Mouse (Mus musculus) ovary, postnatal 36 days (tissue): ENCODE data around the gene Cgnl1.

ENCODE experiments used
- DNase-seq: peaks from one replicate; pipeline ENCODE4 v3.0.0; 2022; ENCODE audit warnings: low spot score, mixed read lengths

The Cgnl1 gene

DNA sequence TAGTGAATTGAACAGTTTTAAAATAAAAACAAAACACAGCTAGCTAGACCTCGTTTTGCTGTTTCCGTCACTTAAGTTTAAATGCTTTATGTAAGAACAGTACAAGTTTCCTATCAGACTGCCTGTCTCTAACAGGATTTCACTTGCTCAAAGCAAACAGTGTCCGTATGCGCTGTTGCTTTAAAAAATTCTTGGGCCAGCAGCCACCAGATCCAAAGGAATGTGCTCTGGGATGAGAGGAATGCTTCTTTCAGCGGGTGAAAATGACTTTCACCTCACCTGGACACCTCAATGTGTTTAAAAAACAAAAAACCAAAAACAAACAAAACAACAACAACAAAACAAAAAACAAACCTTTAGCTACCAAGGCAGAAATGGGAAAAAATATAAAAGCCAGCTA lies 54.4 kb downstream of the Cgnl1 start:
- no peak for DNase-seq

DNA sequence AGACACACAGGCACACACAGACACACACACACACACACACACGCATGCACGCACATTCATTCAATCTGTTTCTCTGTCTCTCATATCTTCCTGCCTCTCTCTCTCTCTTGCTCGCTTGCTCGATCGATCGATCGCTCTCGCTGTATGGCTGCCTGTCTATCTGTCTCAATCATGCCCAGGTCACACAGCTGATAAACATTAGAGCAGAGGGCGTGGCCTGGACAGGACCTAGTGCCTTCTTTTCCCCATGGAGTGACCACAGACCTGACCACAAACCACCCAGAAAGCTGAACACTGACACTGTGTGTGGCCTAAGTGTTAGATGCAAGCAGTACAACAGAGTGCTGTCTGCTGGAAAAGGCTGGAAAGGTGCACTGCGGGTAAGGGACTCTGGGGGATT lies 60.6 kb downstream of the Cgnl1 start:
- no peak for DNase-seq

DNA sequence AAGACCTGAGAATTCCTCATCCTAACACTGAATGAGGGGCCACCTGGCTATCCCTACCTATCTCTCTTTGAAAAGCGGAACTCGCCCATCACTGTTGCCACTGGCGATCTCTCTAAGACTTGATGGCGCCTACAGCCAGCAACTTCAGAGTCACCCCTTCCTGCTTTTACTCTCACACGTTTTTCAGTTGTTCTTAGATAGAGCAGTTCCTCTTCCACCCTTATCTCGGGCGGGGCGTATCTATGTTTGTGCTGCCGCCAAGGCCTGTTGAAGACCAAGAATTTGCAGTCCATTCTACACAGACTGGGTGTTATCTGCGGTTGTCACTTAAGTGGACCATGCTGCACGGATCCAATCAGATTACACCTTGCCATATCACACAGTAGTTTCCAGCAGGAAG lies 62.2 kb downstream of the Cgnl1 start:
- peak; percentile 18 for DNase-seq

DNA sequence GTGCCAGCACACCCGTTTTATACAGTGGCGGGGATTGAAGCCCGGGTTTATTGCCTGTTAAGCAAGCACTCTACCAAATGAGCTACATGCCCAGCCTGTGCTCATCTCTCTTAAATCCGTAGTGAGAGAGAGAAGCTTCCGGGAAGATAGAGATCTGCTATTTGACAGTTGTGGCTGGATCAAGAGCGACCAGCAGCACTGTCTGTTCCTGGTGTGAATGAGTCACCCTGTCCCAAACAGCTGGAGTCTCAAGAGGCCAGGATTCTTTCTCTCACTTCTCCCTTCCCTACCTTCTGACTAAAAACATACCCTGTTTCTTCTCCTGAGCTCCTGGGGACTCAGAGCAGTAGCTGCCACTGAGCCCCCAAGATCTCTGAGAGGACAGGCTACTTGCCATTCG lies 63.4 kb downstream of the Cgnl1 start:
- no peak for DNase-seq

DNA sequence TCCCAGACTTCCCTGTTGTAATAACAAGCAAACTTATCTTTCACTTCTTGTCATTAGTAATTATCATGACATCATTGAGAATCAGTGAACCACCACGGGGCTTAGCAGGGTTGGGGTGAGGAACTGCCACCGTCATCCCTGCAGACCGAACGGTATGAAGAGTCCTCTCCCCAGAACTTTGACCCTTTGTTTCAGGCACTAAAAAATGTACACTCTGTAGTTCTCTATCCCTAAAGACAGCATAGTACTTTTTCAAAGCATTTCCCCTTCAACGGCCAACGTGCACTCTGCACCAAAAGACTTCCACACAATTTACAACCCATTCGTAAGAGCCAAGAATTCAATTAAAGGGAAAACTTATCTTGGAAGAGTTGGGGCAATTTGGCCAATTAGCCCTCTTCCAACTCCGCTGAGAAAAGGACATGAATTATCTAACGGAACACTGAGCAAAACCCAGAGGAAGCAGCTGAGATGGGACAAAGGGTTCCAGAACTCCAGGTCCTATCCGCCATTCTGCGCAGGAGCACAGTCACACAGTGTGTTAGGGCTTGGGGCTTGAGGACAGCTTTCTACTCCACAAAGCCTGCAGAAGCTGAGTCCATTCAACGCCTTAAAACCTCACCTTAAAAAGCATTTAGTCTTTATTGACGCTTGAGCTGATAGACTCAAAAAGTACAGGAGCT lies 66.9 kb downstream of the Cgnl1 start:
- DNase-seq: no peak

DNA sequence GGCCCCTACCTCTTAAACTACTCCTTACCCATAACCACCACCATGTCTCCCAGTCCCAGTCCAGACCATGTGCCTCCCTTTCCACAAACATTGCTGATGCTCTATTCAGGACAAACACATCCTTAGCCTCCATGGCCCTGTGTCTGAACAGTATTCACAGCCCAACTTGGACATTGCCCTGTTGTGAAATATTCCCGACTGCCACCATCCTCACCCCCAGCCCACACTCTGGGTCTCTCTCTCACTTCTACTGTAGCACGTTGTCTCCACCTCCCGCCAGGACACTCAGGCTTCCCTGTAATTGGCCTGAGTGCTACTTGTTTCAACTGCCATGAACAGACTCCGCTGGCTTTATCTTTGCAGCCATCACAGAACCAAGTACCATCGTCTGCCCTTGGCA lies 72.3 kb downstream of the Cgnl1 start:
- no peak for DNase-seq

DNA sequence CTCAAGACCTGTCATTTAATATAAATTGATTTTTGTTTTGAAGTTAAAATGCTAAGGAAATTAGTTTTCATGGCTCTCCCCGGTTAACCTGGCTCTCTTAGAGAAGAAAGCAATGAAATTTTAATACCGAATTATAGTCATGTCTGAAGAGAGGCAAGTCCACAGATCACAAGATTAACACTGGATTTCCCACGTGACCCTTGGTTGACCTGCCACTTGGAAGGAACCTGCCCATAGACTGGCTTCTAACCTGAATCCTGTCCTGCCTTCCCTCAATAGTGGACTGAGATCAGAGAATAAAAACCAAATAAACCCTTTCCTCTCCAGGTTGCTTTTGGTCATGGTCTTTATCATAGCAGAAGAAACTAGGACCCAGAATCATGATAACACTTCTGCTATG lies 73.3 kb downstream of the Cgnl1 start:
- DNase-seq: no peak

DNA sequence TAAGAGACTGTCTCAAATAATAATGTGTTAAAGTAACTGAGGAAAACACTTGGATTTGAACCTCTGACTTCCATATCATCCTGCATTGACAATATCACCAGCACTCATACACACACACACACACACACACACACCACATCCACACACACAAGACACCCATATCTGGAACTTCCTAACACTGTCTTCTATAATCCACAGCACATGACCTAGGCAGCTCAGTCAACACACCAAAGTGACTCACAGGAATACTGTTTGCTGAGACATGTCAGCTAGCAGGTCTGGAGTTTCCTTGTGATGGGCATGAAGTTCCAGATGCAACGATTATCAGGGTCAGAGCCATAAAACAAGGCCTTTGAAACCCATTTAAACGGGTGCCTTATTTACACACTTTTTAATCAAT lies 74.2 kb downstream of the Cgnl1 start:
- no peak for DNase-seq

DNA sequence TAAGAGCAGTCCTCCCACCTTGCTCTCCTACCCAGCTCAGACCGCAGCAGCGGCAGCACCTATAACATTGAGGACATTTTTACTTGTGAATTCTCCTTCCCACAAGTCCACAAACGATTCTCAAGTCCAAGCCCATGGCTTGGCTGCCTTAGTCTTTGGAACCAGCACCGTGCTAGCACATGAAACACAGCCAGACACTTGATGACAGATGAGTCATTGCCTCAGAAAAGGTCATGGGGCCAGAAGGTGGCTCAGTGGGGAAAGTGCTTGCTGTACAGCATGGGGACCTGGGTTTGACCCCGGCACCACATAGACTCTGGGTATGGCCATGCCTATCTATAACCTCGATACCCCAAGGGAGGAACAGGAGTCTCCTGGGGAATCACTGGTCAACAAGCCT lies 74.6 kb downstream of the Cgnl1 start:
- no peak for DNase-seq

DNA sequence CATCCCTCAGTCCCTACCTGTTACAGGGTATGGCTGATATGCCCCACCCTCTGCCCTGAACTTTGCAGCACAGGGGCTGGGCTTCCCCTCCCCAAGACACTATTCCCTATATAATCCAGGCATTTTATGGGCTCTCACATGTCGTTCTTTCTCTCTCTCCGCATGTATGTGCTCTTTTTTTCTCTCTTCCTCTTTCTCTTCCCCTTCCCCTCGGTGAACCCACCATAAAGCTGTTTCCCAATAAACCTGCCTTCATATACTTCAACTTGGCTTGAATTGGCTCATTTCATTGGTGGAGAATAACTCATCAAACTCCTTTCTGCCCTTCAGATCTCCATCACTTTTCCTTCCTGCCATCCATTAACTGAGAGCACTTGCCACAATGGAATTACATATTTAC lies 76.3 kb downstream of the Cgnl1 start:
- DNase-seq: no peak

DNA sequence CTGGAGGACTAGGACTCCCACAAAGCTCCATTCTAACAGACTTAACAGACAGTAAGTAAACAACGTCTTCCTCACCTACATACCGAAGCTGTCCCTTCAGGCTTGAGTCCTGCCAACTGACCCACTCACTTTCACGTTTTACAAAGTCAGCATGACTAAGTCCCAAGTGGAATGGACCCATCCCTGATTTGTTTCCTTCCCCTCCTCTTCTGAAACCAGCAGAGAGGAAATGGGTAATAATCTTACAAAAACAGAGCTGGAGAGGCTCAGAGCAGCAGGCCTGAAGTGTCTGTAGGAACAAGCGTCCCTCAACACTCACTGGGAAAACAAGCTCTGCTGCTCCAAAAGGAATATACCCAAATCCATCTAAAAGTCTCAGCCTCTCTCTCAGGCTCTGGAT lies 77.2 kb downstream of the Cgnl1 start:
- no peak for DNase-seq

DNA sequence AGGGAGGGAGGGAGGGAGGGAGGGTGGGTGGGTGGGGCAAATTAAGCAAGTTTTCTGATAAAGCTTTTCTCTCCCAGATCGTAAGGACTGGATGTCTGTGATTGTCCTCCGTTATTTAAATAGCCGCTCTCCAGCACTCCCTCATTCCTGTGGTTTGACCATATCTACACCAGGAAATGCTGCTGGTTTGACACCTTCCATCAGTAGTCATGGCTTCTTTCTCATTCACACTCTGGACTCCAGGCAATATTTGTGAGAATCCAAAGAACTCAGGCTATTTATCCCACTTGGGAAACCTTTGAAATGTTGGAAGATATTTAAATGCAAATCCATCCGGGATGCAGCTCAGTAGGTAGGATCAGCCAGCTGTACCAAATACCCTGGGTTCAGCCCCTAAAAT lies 77.6 kb downstream of the Cgnl1 start:
- DNase-seq: no peak

DNA sequence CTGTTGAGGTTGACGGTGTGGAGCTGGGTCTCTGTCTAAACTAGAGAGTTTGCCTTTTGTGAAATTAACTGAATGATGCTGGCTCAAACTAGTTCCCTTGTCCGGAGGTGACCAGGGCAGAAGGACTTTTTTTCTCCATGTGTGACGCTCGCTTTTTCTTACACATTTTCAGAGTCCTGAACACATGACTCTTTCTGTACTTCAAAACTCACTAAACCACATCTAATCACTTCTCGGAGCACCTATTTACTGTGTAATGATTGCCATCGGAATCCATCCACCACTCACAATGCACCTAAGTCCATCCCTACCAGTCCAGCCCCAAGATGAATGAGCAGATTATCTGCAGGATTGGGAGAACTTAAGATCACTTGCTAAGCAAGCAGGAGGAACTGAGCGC lies 79.2 kb downstream of the Cgnl1 start:
- no peak for DNase-seq

DNA sequence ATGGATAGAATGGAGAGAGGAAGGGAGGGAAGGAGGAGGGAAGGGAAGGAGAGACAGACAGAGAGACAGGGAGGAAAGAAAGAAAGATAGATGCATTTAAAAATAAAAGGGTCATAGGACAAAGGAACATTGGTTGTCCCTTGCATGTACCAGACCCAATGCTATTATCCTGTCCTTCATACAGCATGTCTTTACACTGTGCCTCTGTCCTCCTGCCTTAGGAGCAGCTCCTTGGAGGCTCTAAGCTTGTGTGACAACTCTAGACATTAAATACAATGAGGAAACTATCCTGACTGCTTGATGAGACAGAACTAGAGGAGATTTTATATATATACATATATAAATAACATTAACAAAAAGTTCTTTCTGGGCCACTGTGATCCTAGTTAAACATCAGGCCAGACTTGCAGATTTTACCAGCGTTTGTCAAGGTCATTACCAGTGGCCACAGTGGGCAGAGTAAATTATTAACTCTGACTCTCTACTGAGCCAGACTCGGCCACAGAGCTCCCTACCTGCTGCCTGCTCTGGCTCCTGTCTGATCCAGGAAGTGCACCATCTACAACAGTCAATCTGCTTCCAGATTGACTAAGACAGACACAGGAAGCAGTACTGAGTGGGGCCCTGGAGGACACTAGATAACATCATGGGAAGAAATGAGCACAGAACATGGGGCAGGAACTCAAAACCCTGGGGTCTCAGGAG lies 81.9 kb downstream of the Cgnl1 start:
- no peak for DNase-seq

DNA sequence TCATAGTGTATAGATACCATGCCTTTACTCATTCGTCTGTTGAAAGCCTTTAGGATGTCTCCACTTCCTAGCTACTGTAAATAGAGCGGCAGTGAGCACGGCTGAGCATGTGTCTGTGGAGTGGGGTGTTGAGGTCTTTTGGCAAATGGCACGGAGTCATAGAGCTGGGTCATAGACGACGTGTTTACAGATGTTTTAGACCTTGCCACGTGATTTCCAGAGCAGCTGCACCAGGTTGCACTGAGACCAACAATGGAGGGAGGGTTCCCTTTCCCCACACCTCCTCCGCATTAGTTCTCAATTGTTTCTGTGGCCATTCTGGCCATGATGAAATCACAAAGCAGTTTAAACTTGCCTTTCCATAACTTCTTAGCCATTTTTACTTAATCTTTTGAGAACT lies 84.9 kb downstream of the Cgnl1 start:
- no peak for DNase-seq

DNA sequence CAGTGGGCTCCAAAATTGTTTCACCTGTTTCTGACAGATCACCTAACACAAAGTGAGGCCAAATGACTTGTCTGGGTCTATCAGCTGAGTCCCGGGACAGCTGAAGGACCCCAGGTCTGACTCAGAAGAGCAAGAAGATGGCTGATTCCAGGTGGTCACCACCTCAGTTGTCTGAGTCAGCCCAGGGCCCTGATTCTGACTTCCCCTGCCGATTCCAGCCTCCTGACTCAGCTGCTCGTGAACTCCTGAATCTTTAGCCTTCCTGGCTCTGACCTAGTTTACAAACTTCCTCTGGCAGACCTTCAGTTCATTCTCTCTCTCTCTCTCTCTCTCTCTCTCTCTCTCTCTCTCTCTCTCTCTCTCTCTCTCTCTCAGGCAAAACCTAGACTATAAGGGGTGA lies 86.6 kb downstream of the Cgnl1 start:
- no peak for DNase-seq

DNA sequence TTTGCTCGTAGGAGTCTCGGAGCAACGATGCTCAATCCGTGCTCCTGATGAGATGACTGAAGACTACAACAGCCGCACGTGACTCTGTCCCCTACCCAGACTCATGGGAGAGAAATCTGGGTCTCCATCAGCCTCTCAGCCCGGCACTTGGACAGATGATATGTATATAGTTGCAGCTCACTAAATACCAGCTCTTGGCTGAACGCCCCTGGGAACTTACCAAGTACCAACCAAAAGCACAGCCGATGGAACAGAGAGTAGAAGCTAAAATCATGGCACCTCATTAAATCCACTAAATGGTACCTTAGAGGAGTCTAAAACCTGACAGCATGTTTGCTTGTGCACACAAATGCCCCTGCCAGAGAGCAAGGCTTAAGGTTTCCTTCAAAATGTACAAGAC lies 91.0 kb downstream of the Cgnl1 start:
- no peak for DNase-seq

DNA sequence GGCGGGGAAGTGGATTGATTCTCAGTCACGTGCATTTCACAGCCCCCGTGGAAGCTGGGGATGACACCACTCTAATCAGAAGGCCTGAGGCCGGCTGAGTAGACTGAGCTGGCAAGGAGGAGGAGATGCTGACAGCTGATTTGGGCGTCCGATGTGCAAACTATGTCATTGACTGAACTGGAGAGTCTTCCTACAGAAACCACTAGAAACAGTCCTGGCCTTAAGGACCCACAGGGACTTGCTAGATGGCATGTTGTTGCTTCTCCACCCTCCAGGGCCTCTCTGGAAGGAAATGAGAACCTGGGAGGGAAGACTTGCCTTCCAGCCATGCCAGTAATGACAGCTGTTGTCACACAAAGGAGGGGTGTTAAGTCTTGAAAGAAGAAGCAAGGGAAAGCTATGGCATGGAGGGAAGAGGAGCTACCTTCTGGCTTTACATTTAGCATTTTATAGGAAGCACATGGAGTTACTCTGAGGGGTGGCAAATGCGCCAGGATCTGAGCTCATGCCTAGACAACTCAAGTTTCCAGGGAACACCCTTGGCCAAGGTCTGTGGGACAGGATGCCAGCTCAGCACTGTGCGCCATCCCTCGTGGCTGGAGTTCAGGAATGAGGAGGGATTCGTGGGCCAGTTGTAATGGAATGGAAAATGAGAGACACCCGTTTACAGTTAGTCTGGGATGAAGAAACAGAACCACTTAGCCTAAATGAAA lies 92.1 kb downstream of the Cgnl1 start:
- peak; percentile 24 for DNase-seq

DNA sequence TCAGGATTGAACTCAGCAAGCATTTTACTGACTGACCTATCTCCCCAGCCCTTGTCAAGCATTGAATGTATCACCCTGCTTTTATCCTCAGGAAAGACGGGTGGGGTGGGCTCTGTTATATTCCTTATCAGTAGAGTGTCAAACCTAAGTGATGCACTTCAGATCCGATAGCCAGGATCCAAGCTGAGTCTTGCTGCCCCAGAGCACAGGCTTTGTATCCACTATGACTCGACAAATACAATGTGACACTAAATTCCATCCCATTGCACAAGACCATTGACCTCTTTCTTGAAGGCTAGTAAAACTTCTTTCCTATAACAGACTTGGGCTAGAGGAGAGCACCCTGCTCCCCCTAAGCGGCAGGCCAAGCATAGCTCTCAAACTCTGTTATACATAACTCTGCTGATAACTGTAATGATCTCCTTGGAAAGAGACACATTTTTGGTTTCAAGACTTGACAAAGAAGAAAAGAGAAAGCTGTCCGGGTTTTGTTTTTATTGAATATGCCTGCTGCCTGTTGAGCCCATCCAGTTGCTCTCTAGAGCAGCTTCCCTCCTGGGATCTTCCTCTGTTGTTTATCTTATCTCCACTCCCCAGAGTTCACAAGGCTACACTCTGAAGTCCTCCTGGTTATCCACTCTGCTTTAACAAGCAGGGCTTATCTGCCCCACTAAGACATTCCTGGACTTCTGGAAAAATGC lies 94.3 kb downstream of the Cgnl1 start:
- DNase-seq: no peak

DNA sequence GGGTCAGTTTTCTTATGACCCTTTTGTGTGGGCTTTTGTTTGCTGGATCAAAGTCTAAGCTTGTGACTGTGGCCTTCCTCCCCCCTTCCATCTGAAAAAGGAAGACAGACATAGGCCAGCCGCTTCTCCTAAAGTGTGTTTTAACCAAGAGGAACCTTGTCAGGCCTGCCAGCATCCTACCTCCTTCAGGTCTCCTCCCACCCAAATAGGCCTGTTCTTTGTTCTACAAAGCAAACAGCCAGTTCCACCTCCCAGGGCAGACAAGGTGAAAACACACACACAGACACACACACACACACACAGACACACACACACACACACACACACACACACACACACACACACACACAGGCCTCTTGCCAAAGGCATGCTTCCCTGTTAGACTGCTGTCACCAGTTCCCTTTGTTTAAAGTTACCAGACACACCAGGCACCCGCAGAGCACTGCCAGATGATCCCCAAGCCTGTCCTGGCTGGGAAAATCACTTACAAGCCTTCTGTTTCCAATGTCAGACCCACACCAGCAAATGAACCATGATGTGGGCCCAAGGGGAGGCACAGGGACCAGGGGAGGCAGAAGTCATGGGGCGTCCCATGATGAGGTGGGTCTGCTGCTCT lies 95.5 kb downstream of the Cgnl1 start:
- DNase-seq: no peak

DNA sequence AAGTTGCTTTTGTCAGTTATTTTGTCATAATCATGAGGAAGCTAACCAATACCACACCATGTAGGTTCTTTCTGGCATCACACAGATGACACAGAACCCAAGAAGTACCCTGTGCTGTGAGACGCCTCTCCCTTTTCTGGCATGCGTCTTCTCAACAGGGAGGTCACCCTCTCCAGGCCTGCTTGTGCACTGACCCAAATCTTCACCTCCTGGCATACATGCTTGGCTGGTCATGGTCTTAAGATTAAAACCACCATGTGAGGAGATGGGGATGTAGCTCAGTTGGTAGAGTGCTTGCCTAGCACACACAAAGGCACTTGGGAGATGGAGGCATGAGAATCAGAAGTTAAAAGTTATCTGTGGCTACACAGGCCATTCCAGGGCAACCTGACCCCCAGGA lies 96.2 kb downstream of the Cgnl1 start:
- DNase-seq: no peak

DNA sequence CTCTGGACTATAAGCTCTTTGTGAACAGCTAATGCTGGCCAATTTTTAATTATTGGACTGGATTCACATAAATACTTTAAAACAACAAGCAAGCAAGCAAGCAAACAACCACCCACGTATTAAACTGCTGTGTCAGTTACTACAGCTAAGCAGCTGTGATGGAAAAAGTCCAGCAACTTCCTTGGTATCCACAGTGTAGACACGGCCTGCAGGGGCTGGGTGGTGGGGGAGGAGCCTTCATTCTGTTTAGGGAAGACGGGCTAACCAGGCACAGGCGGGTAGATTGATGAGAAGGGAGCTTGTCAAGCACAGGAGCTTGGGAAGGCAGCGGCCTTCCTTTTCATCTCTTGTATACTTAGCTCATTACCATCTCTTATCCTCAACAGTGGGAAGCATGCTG lies 96.9 kb downstream of the Cgnl1 start:
- no peak for DNase-seq
